Mouse (Mus musculus) layer of hippocampus, postnatal 36 days (tissue): ENCODE data around the gene Nobox. TPM values are rescaled to one million over a fixed set of nuclear protein-coding genes. Genes with fewer than 3 reads are reported as not detected.

Experiments
- DNase-seq, 2 experiments: peaks; one replicate each; pipeline ENCODE4 v3.0.0; 2022
- total RNA-seq, 2 experiments: library from RNA; stranded (reverse); gene quantifications; 2 replicates each; pipeline ENCODE4 v1.2.3; 2021

Nobox gene
- total RNA-seq, result not detected

GRCm38 (mm10) chr6:43309454-43309853 lies at the start of gene Nobox:
Nobox (minus strand) TSS chr6:43309554.
- DNase-seq, result no peak

DNA sequence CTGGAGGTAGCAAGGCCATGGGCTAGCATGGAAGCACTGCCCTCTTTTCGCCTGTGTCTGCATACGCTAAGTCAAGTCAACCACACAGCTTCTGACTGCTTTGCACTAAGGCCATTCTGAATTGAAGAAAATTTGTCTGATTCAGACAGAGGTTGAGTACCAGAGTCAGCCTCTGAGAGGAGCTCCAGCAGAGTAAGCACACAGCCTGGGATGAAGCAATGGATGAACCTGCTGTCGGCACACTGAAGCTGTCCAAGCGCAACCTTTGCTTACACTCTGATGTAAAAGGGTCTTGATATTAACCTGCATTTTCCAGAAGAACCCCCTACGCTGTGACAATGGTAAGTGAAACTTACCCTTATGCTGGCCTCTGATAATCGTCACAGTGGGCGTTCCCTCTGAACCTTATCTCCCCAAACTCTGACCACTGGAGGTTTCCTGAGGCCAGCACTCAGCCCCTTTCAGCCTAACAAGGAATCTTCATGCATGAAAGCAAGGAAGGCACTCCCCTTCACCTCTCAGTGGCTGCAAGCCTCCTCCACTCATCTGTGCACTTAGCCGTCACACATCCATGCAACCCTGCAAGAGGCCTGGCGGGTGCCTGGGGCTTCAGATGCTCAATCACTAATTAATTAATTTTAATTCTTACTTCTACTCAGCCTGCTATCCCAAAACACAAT lies 45.3 kb upstream of the Nobox start:
- no peak for DNase-seq

DNA sequence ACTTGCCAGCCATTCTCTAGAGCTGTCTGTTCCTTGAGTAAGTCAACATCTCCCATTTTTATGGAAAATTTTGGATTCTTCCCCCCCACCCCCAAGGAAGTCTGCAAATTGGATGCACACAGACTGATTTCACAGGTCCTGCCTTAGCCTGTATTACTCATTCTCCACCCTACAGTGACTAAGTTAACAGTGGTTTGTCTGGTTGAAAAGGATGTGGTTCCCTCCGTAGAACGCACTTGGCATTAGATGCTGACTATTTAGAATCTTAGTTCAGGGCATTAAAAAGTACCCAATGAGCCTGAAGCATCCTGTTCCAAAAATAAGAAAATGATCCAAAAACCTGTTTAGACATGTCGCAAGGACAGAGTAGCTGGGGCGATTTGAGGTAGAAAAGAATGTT lies 44.1 kb upstream of the Nobox start:
- no peak for DNase-seq

DNA sequence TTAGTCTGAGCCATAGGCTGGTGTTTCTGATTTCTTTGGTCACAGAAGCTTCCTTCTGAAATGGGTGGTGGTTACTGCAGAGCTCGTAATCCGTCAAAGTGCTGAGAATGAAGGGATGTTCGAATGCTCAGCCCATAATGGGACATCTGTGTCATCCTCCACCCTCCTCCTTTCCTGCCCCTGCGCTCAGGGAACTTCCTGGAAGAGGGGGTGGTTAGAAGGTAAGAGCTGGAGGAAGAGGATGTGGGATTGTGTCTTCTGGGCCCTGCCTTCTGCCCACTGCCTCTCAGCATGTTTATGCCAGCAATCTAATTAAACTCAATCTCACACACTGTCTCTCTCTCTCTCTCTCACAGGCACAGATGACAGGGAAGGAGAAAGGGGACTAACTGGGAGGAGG lies 39.7 kb upstream of the Nobox start:
- DNase-seq, result no peak

DNA sequence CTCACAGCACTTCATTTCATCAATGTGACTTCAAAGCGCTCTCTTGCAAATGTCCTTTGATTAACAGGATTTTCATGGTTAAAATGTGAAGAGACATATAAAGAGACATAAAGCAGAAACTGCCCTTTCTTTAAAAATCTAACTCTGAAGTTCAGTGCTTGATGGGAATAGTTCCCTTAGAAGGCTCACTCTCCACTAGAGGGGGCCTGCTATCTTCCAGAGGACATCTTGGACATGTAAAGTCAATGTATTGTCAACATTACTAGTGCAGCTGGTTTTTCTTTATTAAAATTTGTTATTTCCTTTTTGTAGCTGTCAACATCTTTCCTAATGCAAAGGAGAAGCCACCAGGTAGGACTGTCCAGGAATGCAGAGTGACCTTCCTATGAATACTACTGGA lies 38.3 kb upstream of the Nobox start:
- no peak for DNase-seq

- DNase-seq, result no peak
These were observed 33.7 kb upstream of the Nobox start for GRCm38 (mm10) chr6:43343006-43343405.

DNA sequence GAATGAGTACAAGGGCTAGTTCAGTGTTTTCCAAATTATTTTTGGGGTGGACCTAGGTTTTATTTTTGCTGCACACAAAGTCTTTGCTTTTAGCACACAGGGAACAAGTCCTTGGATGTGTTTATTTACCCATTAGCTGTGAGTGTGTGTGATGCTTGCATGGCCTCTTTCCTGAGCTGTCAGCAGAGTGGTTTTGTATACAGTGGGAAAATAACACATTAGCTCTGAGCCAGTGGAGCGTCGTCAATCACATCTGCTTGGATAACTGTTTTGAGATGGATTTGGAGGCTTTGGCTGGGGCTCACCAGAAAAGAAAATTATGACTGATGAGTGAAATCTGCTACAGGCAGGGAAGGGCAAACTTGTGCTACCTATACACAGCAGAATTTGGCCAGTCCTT lies 33.0 kb upstream of the Nobox start:
- no peak for DNase-seq

GRCm38 (mm10) chr6:43338804-43339203 lies 29.4 kb upstream of the Nobox start:
- DNase-seq, result no peak

GRCm38 (mm10) chr6:43337491-43337961 lies 28.2 kb upstream of the Nobox start:
- no peak for DNase-seq

DNA sequence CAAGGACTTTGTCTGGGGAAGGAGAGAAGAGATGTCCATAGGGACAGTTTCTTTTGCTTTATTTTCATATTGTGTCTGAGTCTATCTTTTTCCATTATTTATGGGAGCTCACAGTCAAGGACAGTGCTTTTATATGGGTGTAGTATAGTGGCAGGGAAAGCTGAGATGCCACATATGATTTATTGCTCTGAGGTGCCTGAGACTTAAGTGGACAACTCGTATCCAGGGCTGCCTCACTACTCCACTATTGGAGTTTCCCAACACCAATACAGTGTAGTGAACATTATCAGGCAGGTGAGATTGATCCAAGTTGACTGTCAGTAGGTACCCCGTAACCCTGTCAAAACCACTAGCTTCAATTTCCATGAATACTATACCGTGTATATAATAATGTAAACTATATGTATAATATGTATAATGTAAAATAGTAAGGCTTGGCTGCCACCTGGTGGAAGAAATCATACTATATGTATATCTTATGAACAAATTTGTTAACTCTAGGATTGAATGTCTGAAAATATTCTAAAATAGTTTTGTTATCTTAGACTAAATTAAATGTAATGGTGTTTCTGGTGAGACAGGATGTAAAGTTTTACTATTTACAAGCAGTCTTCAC lies 26.4 kb upstream of the Nobox start:
- DNase-seq, result no peak

GRCm38 (mm10) chr6:43333479-43333878 lies 24.1 kb upstream of the Nobox start:
- DNase-seq, result no peak

GRCm38 (mm10) chr6:43312961-43313656 lies 3.8 kb upstream of the Nobox start:
- no peak for DNase-seq

GRCm38 (mm10) chr6:43312546-43312945 lies 3.2 kb upstream of the Nobox start:
- DNase-seq, result no peak

GRCm38 (mm10) chr6:43310071-43310470 lies 717 bp upstream of the Nobox start:
- no peak for DNase-seq

DNA sequence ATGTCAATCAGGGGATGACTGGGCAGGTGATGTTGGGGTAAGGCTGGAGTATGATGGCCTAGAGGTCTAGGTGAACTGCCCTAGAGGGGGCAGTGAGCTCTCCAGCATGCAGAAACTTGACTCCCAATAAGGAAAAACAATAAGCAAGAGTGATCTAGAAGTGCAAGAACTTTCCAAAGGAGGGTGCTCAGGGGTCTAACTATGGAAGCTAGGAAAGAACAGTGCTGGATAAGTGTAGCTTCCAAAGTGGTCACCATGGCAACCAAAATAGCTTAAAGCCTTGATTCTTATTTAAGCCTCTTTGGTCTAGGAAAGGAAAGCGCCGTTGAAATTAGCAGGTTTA lies 11.9 kb downstream of the Nobox start:
- no peak for DNase-seq

- DNase-seq, result peak in 1 of 2 experiments; percentile 12
These were observed 12.4 kb downstream of the Nobox start for GRCm38 (mm10) chr6:43296798-43297507.

- DNase-seq, result no peak
These were observed 13.4 kb downstream of the Nobox start for GRCm38 (mm10) chr6:43295908-43296307.

- no peak for DNase-seq
These were observed 16.2 kb downstream of the Nobox start for GRCm38 (mm10) chr6:43293175-43293574.

- DNase-seq, result no peak
These were observed 16.8 kb downstream of the Nobox start for GRCm38 (mm10) chr6:43292471-43293076.

GRCm38 (mm10) chr6:43292041-43292440 lies 17.3 kb downstream of the Nobox start:
- DNase-seq, result no peak

DNA sequence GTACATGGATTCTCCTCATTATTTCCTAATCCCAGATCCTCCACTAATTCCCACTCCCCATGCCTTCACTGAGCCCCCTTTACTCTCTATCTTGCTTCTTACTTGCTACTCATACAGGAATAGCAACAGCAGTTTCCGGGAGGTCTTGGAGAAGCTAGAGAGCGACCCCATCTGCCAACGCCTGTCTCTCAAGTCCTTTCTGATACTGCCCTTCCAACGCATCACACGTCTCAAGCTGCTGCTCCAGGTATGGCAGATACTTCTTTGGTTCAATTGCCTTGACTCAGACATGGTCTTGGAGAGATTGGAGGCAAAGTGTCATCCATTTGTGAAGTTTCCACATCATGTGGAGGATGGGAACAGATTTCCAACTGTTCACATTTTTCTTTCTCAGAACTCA lies 28.9 kb downstream of the Nobox start:
- DNase-seq, result no peak

DNA sequence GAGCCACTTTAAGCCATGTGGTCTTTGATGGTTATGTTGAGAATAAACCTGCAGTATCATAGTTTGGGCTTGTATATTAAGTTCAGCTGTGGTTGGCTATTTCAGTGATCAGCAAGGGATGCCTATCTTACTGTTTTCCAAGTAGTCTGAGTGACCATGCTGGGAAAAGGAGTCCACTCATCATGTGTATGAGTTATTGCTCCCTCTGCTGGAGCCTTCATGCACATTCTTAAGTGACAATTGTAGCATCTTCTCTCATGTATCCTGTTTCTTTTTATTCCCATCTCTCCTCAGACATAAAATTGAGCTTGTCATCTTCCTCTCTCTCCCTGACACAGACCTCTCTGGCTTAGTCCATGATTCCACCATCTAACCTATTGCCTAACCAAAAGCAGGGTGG lies 31.1 kb downstream of the Nobox start:
- DNase-seq, result no peak

- no peak for DNase-seq
These were observed 35.2 kb downstream of the Nobox start for GRCm38 (mm10) chr6:43274123-43274522.
